Mouse (Mus musculus) lung, adult 2 months (tissue): ENCODE results near the gene Corin.

ENCODE experiments used
- CTCF ChIP-seq: fragments of 200-500 bp; IDR thresholded peaks from 2 replicates; pipeline ENCODE4 v1.5.1; 2011; ENCODE audit warnings: mild to moderate bottlenecking, low read length, control low read depth; ENCODE audit not compliant: insufficient read depth
- POLR2A ChIP-seq: fragments of 200-500 bp; IDR thresholded peaks from 2 replicates; pipeline ENCODE4 v1.6.1; 2011; ENCODE audit warnings: low read depth, mild to moderate bottlenecking, control low read depth, low read length, borderline replicate concordance; ENCODE audit errors: extremely low read depth

DNA sequence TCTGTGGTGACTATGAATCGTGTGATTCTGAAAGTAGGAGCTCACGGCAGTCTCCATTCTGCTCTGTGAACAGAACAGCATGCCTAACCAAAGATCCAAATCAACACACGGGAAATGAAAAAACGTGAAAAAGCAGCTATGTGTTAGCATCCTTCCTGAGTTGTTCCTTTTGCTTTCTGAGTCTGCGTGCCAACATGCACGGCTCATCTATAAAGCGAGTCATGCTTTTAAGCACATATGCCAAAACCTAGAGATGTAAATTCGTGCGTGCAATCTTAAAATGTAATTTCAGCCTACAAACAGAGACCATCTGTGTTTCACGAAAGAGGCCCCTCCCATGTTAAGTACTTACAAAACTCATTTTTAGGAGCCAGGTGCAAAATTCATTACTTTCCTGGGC is 171.4 kb downstream of the Corin start:
- TF ChIP-seq POLR2A = no peak
- TF ChIP-seq CTCF = no peak
